Mouse (Mus musculus) limb, embryonic 14.5 days (tissue): ENCODE measurements around the gene Ubr3. TPM values are rescaled to one million over a fixed set of nuclear protein-coding genes. Genes with fewer than 3 reads are reported as not detected.

Experiments
- ATAC-seq: fragments of 200-750 bp; cut with Nextera tagmentation; 2 replicates; pipeline ENCODE4 v1.8.0; 2017; ENCODE audit warnings: low read depth, moderate number of reproducible peaks, moderate TSS enrichment; ENCODE audit not compliant: low FRiP score
- DNase-seq: peaks from one replicate; pipeline ENCODE4 v3.0.0-alpha.2; 2015; ENCODE audit warnings: low spot score
- H3K27ac ChIP-seq: fragments of 300-500 bp; sonication (generic); replicated peaks from 2 replicates; pipeline ENCODE4 v1.5.1; 2014; ENCODE audit warnings: low read depth, mild to moderate bottlenecking, low read length, moderate library complexity, mixed read lengths
- H3K27me3 ChIP-seq: fragments of 300-500 bp; sonication (generic); 2 replicates; pipeline ENCODE4 v1.6.1; 2014; ENCODE audit warnings: low read length, mixed read lengths; ENCODE audit not compliant: control insufficient read depth, insufficient read depth
- H3K36me3 ChIP-seq: fragments of 300-500 bp; sonication (generic); 2 replicates; pipeline ENCODE4 v1.6.1; 2014; ENCODE audit warnings: mild to moderate bottlenecking, low read length, moderate library complexity, mixed read lengths; ENCODE audit not compliant: control insufficient read depth, insufficient read depth
- H3K4me1 ChIP-seq: fragments of 300-500 bp; sonication (generic); 2 replicates; pipeline ENCODE4 v1.6.1; 2014; ENCODE audit warnings: antibody characterized with exemption, low read length, mixed read lengths; ENCODE audit not compliant: control insufficient read depth, insufficient read depth
- H3K4me2 ChIP-seq: fragments of 300-500 bp; sonication (generic); replicated peaks from 2 replicates; pipeline ENCODE4 v1.6.1; 2014; ENCODE audit warnings: low read depth, mild to moderate bottlenecking, low read length, moderate library complexity; ENCODE audit not compliant: severe bottlenecking
- H3K4me3 ChIP-seq: fragments of 300-500 bp; sonication (generic); replicated peaks from 2 replicates; pipeline ENCODE4 v1.5.1; 2014; ENCODE audit warnings: low read length
- H3K9ac ChIP-seq: fragments of 300-500 bp; sonication (generic); 2 replicates; pipeline ENCODE4 v1.6.1; 2014; ENCODE audit warnings: mild to moderate bottlenecking, low read depth, low read length, moderate library complexity; ENCODE audit not compliant: severe bottlenecking
- H3K9me3 ChIP-seq: fragments of 300-500 bp; sonication (generic); 2 replicates; pipeline ENCODE4 v1.6.1; 2016; ENCODE audit warnings: low read length; ENCODE audit not compliant: control insufficient read depth
- POLR2A ChIP-seq: fragments of 200-500 bp; IDR thresholded peaks from 2 replicates; pipeline ENCODE4 v1.8.0; 2012; ENCODE audit warnings: inconsistent platforms, mild to moderate bottlenecking, moderate library complexity, borderline replicate concordance; ENCODE audit not compliant: insufficient read depth, insufficient read length; ENCODE audit errors: extremely low read depth
- WGBS: fragments of 180-500 bp; shearing (Covaris S2); extraction: QIAGEN DNeasy Blood & Tissue Kit; methylation state at CpG from one replicate; pipeline ENCODE4 v1.1.7; 2014; 5-methylcytosine and 5-hydroxymethylcytosine counted together
- polyA plus RNA-seq, 2 experiments: library from polyadenylated mRNA; depleted of rRNA in 1 of 2; stranded (reverse) in 1 of 2; unstranded in 1 of 2; fragments of >200 nt; fragmentation: Nextera tagmentation in 1 of 2; extraction: Ambion mirVana in 1 of 2; gene quantifications; 2 replicates each; pipeline versions ENCODE4 v1.2.1 to v1.2.3; 2012 to 2014

Ubr3 gene
- polyA plus RNA-seq, 2 experiments, result 21.3 to 35.0 TPM

DNA sequence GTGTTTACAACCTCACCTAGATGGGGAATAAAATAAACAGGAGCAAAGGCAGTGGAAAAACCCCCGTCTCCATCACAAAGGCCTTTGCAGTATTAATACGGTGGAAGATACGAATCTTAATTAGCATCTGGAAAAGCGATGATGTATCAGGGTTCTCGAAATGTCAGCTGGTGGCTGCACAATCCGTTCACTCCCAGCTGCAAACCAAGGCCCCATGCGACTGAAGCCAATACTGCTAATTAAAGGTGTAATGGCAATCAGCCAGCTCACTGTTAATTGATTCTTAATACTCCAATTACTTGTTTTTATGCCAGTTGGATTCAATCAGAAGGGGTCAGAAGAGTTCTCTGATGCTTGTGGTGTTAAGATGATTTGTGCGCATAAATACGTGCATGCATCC lies 156.8 kb downstream of the Ubr3 start:
- H3K4me3 ChIP-seq, result no peak overlapping the region
- no peak overlapping the region for H3K27ac ChIP-seq
- no peaks in the 10 kb centered on the region for H3K27me3 ChIP-seq
- H3K4me1 ChIP-seq, result no peaks in the 10 kb centered on the region
- no peak overlapping the region for H3K9ac ChIP-seq
- DNase-seq (no peak), ATAC-seq (no peak)
- no peak overlapping the region for H3K4me2 ChIP-seq
- WGBS, result 66% methylated on average over 9 of the region's 9 CpGs
- H3K36me3 ChIP-seq, result no peaks in the 10 kb centered on the region
- TF ChIP-seq POLR2A, result no peak
- H3K9me3 ChIP-seq, result no peaks in the 10 kb centered on the region

- Histone ChIP-seq H3K27ac (no peak overlapping the region), H3K4me2 (no peak overlapping the region), H3K4me3 (no peak overlapping the region), H3K36me3 (no peaks in the 10 kb centered on the region), H3K4me1 (no peaks in the 10 kb centered on the region), H3K27me3 (no peaks in the 10 kb centered on the region), H3K9me3 (no peaks in the 10 kb centered on the region), H3K9ac (no peak overlapping the region)
- WGBS, result 89% methylated on average over 4 of the region's 4 CpGs
- TF ChIP-seq POLR2A, result no peak
- ATAC-seq (no peak), DNase-seq (no peak)
Observed at GRCm38 (mm10) chr2:70058201-70058600, 161.2 kb downstream of the Ubr3 start.

- TF ChIP-seq POLR2A, result no peak
- no peak overlapping the region for H3K27ac ChIP-seq
- H3K9ac ChIP-seq, result no peak overlapping the region
- H3K27me3 ChIP-seq, result no peaks in the 10 kb centered on the region
- DNase-seq, result no peak
- H3K4me2 ChIP-seq, result no peak overlapping the region
- no peak overlapping the region for H3K4me3 ChIP-seq
- WGBS, result 60% methylated on average over 11 of the region's 11 CpGs
- H3K9me3 ChIP-seq, result no peaks in the 10 kb centered on the region
- no peaks in the 10 kb centered on the region for H3K36me3 ChIP-seq
- no peaks in the 10 kb centered on the region for H3K4me1 ChIP-seq
- no peak for ATAC-seq
Observed at GRCm38 (mm10) chr2:70060359-70061345, 163.6 kb downstream of the Ubr3 start.

DNA sequence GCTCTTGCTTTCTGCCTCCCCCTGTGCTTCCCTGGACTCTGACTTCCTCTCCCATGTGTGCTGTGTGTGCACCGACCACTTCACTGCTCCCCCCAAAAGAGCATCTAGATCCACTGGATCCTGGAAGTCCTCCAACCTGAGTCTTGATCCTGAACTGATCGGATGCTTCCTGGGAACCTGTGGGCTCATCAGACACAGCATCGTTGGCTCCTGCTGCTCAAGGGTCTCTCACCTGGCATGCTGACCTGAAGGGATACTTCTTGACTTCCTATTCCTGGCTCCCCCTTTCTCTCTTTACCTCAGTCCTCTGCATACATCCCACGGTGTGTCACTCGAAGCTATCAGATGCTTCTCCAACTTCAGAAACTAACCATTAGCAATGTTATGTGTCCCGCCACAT lies 168.1 kb downstream of the Ubr3 start:
- no peaks in the 10 kb centered on the region for H3K4me1 ChIP-seq
- WGBS, result 83% methylated on average over 6 of the region's 6 CpGs

DNA sequence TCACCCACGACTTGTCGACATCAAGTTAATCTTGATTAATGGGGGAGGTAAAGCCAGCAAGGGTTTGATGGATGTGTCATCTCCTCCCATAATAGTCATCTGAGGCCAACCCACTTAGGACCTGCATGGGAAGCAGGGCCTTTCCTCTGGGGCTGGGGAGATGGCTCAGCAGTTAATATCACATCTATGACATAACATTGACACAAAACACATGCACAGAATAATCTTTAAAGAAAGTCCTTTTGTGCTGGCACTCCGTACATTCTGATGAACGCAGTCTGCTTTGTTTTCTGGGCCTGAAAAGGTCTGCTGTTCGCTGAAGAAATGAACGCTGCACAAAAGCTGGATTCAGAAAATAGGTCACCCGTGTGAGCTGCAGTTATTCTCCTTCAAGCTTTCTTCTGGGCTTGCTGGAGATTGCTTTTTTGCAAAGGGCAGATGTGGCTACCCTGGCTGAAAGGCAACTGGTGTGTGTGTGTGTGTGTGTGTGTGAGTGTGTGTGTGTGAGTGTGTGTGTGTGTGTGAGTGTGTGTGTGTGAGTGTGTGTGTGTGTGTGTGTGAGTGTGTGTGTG lies 168.8 kb downstream of the Ubr3 start:
- Histone ChIP-seq H3K4me3 (no peak overlapping the region), H3K9me3 (no peaks in the 10 kb centered on the region), H3K27ac (no peak overlapping the region), H3K9ac (no peak overlapping the region), H3K36me3 (no peaks in the 10 kb centered on the region), H3K4me2 (no peak overlapping the region), H3K27me3 (no peaks in the 10 kb centered on the region), H3K4me1 (no peaks in the 10 kb centered on the region)
- no peak for TF ChIP-seq POLR2A
- WGBS, result 73% methylated on average over 7 of the region's 7 CpGs
- DNase-seq, result no peak
- no peak for ATAC-seq

More for the DNA sequence above, 168.1 kb downstream of the Ubr3 start:
- Histone ChIP-seq H3K27ac (no peak overlapping the region), H3K27me3 (no peaks in the 10 kb centered on the region), H3K4me3 (no peak overlapping the region), H3K4me2 (no peak overlapping the region), H3K9ac (no peak overlapping the region), H3K9me3 (no peaks in the 10 kb centered on the region), H3K36me3 (no peaks in the 10 kb centered on the region)
- ATAC-seq, result no peak
- no peak for TF ChIP-seq POLR2A
- DNase-seq, result no peak
